Mouse (Mus musculus) T-helper 1 cell (primary cell): ENCODE data around the gene Cldn7.
"Not testable (repeated sequence)": the region's sequence is repeated elsewhere in the genome, so short reads cannot be mapped to it uniquely, and the experiment has no call there.

Experiments used
- in situ Hi-C: fragments of 300-600 bp; cut with MboI, MseI; formaldehyde crosslinking; loops from one replicate; pipeline ENCODE4 v1.15.1; 2025; ENCODE audit warnings: high pct_unique_total_duplicates

The Cldn7 gene

DNA sequence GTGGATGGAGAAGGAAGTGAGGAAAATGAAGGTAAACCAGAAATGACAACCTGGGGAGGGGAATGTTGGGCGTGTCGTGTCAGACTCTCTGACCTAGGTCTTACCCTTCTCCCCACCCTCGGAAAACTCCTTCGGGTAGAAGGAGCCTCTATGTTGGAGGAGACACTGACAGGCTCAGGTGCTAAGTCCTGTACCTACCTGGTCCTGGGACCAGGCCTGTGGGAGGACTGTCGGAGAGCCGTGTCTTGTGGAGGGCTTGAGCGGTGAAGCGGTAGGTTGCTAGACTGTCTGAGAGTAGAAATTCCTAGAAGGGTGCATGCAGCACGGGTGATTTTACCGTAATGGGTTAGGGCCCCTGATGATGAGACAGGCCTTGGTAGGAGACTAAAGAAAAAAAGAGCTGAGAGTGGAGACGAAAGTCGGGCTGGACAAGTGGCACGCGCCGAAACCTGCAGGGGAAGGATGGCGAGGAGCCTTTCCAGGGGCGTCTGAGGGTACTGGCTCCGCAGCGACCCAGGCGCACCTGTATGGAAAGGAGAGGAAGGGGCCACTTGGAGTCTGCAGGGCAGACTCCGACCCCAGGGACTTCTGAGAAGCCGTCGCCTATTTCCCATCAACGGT lies at the start of gene Cldn7:
Gene Cldn7 (plus strand): TSS at position 130 of the 621 bp plus-strand sequence.
- in situ Hi-C loops: no loop called here

DNA sequence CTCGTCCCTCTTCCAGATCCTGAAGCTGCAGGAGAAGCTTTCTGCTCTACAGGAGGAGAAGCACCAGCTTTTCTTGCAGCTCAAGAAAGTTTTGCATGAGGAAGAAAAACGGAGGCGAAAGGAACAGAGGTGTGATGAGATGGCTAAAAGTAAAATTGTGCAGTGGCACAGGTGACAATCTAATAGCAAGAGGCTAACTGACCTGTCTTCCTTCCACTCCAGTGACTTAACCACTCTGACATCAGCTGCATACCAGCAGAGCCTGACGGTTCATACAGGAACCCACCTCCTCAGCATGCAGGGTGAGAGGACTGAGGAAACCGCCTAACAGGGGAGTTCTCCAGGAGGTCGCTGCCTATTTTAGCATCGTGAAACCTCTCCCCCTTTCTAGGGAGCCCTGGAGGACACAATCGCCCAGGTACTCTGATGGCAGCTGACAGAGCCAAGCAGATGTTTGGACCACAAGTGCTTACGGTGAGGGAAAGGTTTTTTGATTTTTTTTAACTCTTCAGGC lies 49.6 kb upstream of the Cldn7 start:
- in situ Hi-C loops: no loop called here

DNA sequence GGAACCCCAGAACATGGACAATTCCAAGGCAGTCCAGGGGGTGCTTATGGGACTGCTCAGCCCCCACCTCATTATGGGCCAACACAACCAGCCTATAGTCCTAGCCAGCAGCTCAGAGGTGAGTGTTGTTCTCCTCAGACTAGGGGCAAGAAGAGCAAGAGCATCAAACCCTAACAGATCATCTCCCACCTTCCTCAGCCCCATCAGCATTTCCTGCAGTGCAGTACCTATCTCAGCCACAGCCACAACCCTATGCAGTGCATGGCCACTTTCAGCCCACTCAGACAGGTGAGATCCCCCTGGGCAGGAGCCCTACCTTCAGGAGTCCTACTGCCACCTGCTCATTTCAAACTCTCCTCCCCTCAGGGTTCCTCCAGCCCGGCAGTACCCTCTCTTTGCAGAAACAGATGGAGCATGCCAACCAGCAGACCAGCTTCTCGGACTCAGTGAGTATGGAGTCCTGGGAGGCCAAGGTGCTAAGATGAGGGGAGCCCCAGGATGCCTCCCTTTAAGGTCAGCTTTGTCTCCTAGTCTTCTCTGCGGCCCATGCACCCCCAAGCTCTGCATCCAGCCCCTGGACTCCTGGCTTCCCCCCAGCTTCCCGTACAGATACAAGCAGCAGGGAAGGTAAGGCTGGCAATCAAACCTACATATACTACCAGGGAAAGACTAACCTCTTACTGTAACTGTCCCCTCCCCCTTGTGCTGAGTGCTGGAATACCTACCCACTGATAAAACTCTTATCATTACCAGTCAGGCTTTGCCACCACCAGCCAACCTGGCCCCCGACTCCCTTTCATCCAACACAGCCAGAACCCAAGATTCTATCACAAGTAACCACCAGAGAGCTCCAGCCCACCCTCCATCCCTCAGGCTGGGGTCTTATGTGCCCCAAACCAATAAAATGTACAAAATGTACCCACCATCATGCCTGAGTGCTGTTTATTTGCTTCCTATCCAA lies 48.6 kb upstream of the Cldn7 start:
- in situ Hi-C loops: no loop called here

DNA sequence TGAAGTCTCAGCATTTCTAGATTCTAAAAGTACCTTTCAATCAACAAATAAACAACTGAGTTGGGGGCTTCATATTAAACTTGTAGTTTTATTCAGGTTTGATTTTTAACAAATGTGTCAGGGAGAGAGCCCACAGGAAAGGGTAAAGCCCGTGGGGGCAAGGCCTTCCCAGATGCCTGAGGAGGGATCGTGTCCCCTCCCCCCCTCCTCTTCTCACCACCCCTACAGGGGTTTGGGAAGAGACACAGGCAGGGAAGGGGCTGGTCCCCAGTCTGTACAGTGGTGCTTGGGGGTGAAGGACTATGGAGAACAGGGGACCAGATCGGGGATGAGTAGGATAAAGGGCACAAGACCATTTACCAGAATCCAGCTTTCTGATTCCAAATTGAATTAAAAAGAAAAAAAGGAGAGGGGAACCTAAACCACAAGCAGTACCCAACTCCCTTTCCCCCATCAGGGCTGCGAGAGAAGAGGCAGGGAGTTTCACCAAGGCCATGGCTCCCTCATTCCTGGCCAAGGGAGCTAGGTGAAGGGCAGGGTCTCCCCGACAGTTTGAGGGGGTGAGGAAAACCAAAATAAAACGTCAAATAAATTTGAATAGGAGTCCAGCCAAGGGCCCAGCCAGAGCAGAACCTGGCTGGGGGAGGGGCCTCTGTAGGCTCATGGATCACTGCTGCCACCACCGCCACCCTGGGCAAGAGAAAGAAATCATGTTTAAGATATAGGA lies 47.8 kb upstream of the Cldn7 start:
- in situ Hi-C loops: not testable (repeated sequence)

- in situ Hi-C loops: no loop called here
Measured at GRCm38 (mm10) chr11:69917379-69917948, 47.1 kb upstream of the Cldn7 start.

- in situ Hi-C loops: no loop called here
Measured at GRCm38 (mm10) chr11:69918118-69918517, 46.5 kb upstream of the Cldn7 start.

DNA sequence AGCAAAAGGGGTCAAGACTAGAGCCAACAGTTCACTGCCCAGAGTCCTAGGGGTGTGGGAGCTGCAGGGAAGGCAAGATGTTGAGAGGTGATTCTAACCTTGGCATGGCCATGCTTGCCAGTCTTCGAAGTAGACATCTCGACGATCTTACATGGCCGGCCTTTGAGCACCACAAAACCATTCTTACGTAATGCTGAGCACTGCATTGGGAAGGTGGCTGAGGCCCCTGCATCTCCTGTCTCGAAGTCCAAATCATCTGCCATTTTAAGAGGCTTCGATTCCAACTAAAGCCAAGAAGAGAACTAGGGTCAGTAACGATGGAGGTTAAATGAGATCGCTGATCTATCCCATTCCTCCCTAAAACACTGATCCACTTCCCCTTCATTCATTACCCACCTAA lies 45.5 kb upstream of the Cldn7 start:
- in situ Hi-C loops: no loop called here

GRCm38 (mm10) chr11:69919661-69920265 lies 44.8 kb upstream of the Cldn7 start:
- in situ Hi-C loops: no loop called here

DNA sequence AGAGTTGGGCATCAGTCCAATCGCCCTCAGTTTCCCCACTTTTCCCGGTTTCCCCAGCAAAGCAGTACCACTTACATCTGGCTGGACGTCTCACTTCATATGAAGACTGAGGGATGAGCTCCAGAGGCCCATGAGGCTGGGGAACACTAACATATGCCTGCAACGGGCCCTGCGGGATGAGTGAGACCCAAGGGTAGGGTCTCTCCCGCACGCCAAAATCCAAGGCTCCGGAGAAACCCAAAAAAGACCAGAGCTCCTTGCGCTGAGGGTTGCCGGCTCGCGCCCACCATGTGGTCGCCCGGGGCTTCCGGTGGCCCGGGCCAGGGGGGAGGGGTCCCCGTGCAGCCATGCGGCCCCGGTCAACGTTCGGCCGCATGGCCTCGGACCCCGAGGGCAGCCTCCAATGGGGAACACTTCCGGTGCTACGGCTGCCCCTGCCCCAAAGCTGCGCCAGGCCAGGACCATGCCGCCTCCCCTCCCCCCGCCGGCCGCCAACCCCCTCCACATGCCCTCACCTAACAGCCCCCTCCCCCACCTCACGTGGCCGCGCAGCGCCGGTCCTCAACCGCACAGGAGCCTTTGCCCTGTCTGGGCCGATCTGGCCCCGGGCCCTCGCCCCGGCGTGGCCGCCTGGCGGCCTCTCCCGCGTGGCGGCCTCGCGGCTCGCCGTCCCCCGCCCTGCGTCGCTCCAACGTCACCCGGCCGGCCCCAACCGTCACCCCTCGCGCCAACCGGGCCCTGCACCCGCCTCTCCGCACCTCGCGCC lies 44.1 kb upstream of the Cldn7 start:
- in situ Hi-C loops: no loop called here

DNA sequence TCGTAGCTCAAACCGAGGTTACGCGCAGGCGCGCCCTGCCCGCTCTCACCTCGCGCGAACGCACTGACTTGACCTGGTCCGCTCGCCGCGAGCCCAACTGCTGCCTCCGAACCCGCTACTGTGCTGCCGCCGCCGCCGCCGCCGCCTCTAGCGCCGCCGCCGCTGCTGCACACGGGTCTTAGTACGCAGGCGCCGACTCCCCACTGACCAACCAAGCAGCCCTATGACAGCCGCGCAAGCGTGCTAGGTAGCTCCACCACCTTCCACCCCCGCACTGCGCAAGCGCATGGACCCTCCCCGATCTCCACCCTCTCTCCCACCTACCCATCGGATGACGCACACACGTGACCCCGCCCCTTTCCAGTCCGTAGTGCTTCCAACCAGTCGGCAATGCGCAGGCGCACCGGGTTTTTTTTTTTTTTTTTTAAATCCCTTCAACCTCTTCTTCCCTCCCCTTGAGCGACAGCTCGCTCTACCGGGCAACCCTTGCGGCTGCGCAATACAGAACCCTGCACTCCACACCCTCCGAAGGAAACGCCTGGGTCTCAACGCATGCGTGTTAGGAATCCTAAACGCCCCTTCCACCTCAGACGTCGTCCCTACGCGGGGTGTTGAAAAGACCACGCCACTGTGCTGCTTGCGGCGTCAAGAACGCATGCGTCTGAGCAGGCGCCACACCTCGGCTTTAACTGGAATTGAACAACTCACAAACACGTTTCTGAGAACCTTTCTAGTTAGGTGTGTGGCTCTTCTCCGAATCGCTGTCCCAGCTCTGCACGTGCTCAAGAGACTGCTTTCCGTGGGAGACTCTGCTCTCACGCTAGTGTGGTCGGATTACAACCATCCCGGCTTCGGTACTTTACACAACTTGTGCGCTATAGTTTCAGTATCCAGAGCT lies 43.2 kb upstream of the Cldn7 start, which contains the start of gene Eif5a:
Gene Eif5a (minus strand): TSS at position 845 of the 898 bp plus-strand sequence.
- in situ Hi-C loops: no loop called here

DNA sequence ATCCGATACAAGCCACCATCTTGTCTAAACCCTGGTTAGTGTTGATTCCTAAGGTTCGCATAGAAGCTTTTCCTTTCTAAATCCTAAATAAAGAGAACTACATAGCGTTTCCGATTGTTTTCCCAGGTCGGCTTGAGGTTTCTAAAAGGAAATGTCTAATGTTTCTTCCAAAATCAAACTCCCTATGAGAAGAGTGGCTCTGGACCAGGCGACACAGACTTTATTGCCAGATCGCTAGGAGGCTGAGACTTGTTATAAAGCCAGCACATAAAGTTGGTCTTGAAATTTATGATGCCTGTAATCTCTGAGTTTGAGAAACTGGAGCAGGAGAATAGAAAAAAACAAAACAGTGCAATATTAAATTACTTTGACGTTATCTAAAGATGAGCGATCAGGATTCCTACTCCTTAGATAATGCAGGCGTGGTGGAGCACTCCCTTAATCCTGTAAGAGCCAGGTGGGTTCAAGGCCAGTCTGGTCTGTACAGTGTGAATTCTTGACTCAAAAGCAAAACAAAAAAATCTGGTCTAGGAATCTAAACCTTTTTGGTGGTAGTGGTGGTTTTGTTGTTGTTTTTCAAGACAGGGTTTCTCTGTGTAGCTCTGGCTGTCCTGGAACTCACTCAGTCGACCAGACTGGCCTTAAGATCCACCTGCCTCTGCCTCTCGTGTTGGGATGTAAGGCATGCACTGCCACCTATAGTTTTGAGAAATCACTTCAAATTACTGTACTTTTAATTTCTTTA lies 42.4 kb upstream of the Cldn7 start:
- in situ Hi-C loops: no loop called here

DNA sequence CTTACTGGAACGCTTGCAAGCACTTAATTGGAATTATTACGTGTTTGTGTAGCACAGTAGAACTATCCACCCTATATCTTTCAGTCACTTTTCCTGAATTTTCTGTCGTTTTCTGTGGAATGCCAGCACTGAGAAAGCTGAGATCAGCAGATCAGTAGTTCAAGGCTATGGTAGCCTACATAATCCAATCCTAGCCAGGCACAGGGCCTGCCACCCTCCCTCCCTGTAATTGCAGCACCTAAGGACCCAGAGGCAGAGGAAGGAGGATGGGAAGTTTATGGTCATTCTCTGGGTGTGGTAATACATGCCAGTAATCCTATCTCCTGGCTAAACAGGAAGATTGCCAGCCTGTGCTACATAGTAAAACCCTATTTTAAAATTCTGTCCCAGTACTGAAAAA lies 41.8 kb upstream of the Cldn7 start:
- in situ Hi-C loops: no loop called here

- in situ Hi-C loops: no loop called here
Measured at GRCm38 (mm10) chr11:69927501-69927900, 37.1 kb upstream of the Cldn7 start.

GRCm38 (mm10) chr11:69929712-69930111 lies 34.9 kb upstream of the Cldn7 start:
- in situ Hi-C loops: no loop called here

GRCm38 (mm10) chr11:69930176-69930575 lies 34.4 kb upstream of the Cldn7 start:
- in situ Hi-C loops: not testable (repeated sequence)

DNA sequence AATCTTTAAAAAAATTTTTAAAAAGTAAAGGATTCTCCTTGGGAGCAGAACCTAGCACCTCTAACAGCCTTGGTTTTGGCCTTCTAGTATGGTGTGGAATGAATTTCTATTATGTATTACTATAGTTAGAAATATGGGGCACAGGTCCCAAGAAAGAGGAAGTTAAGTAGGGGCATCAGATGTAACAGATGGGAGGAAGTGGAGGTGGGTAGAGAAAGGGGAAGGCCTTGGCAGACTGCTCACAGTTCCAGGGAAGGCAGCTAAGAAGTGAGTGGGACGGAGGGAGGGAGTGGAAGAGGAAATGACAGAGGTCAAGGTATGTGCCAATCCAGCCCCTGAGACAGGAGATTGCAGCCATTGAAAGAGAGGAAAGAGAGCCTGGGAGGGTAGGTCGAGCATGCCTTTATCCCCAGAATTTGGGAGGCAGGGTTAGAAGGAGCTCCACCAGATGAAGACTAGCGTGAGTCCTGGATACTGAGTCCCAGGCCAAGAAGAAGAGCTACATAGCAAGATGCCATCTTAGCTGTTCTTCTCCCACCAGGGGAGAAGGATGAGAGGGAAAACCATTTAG lies 33.5 kb upstream of the Cldn7 start:
- in situ Hi-C loops: no loop called here

- in situ Hi-C loops: no loop called here
Measured at GRCm38 (mm10) chr11:69931769-69932168, 32.8 kb upstream of the Cldn7 start.

DNA sequence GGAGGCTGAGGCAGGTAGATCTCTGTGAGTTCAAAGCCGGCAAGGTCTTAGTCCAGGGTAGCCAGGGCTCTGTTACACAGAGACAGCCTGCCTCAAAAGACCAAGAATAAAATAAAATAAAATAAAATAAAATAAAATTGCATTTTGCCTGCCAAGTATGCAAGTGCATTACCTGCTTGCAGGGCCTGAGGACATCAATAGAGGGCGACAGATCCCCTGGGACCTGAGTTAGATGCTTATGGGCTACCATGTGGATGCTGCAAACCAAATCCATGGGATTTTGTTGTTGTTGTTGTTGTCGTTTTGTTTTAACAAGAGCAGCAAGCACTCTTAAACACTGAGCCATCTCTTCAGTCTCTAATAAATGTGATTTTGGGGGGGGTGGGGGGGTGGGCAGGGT lies 32.3 kb upstream of the Cldn7 start:
- in situ Hi-C loops: no loop called here
